Mouse (Mus musculus): ENCODE measurements at regions not wholly inside any gene's neighbourhood (a gene's known extent, or its start where the extent isn't known, plus 50 kb on each side); places are given as distances from the start of the nearest gene placed in this dataset.

DNA sequence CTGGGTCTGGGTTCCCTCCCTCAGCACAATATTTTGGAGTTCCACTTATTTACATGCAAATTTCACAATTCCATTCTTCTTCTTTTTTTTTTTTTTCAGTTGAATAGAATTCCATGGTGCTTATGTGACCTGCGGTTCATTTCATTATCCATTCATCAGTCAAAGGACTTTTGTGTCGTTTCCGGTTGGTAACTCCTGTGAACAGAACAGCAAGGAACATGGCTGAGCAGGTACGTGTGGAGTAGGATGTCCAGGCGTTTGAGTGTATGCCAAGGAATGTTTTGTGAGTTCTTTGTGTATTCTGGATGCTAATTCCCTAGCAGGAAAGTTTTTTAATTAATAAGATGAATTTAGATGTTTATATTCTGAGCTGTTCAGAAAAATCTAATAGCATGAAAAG lies 50.0 kb upstream of the Atp1b1 start:
- Histone ChIP-seq H3K4me2 (ENCODE audit: low read depth) (no peak overlapping the region), H3K9me3 (ENCODE audit: control insufficient read depth, low read length) (no peaks in the 10 kb centered on the region), H3K27ac (ENCODE audit: low read depth, low read length) (no peak overlapping the region), H3K36me3 (ENCODE audit: control insufficient read depth, insufficient read depth, low read length) (no peaks in the 10 kb centered on the region), H3K4me1 (ENCODE audit: control insufficient read depth, insufficient read depth, low read length) (no peaks in the 10 kb centered on the region), H3K9ac (ENCODE audit: low read length) (no peak overlapping the region), H3K4me3 (ENCODE audit: low read depth, low read length) (no peak overlapping the region), H3K27me3 (ENCODE audit: control insufficient read depth, insufficient read depth, low read length) (no peaks in the 10 kb centered on the region)
- ATAC-seq (ENCODE audit: insufficient read depth, low FRiP score, low TSS enrichment) (no peak), DNase-seq (ENCODE audit: low spot score) (no peak)
- 46% methylated on average over 5 of the region's 5 CpGs for WGBS

Measured in neural tube, embryonic 11.5 days (tissue).